Mouse (Mus musculus) cerebellum, adult 2 months (tissue): ENCODE measurements around the gene Sult1a1. TPM values are rescaled to one million over a fixed set of nuclear protein-coding genes. Genes with fewer than 3 reads are reported as not detected.

Source experiments
- DNase-seq, 2 experiments: peaks; one replicate each; pipeline ENCODE4 v3.0.0; 2021
- H3K27ac ChIP-seq: fragments of 200-500 bp; 2 replicates; pipeline ENCODE4 v1.5.1; 2012; ENCODE audit warnings: low read length, control low read depth, inconsistent platforms; ENCODE audit not compliant: insufficient read depth
- H3K27me3 ChIP-seq: fragments of 200-500 bp; 2 replicates; pipeline ENCODE4 v1.6.1; 2012; ENCODE audit warnings: inconsistent platforms, mild to moderate bottlenecking, low read length, moderate library complexity; ENCODE audit not compliant: control insufficient read depth, insufficient read depth
- H3K4me1 ChIP-seq: fragments of 200-500 bp; 2 replicates; pipeline ENCODE4 v1.6.1; 2011; ENCODE audit warnings: low read length; ENCODE audit not compliant: control insufficient read depth, insufficient read depth
- H3K4me3 ChIP-seq: fragments of 200-500 bp; replicated peaks from 2 replicates; pipeline ENCODE3; 2011; ENCODE audit warnings: mild to moderate bottlenecking, low read depth, low read length, control low read depth; ENCODE audit not compliant: insufficient read depth
- CTCF ChIP-seq: fragments of 200-500 bp; IDR thresholded peaks from 2 replicates; pipeline ENCODE4 v1.5.1; 2011; ENCODE audit warnings: low read depth, mild to moderate bottlenecking, control low read depth, low read length, moderate library complexity, borderline replicate concordance; ENCODE audit not compliant: insufficient read depth
- POLR2A ChIP-seq: fragments of 200-500 bp; IDR thresholded peaks from 2 replicates; pipeline ENCODE4 v1.6.1; 2011; ENCODE audit warnings: low read length, control low read depth, borderline replicate concordance; ENCODE audit not compliant: insufficient read depth
- WGBS: fragments of 180-500 bp; shearing (Covaris S2); methylation state at CpG from one replicate; pipeline ENCODE4 v1.1.7; 2018; 5-methylcytosine and 5-hydroxymethylcytosine counted together
- polyA plus RNA-seq: library from polyadenylated mRNA; depleted of rRNA; stranded (reverse); fragments of >200 nt; gene quantifications from 2 replicates; pipeline ENCODE4 v1.2.3, GENCODE M21; 2012; rRNA removed

The Sult1a1 gene
- polyA plus RNA-seq, 1 experiment: 6.4 TPM

DNA sequence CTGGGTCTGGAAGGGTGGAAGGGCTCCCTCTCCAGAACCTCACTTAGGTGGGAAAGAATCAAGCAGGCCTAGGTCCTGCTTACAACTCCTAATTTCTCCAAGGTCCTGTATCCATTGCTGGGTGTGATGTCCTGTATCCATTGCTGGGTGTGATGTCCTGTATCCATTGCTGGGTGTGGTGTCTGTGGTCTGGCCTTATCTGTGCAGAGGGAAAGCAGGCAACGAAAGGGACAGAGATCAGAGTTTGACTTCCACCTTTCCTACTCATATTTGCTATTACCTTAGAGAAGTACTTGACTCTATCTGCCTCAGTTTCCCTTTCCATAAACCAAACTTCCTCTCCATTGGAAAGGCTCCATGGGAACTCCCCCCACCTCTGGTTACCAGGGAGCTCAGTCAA is 52.9 kb downstream of the Sult1a1 start:
- DNase-seq: no peak
- H3K4me1 ChIP-seq: peaks cover 4% of the 10 kb centered on the region; the same call in 1 of the 2 replicates
- H3K27ac ChIP-seq: no peak overlapping the region
- TF ChIP-seq CTCF (no peak), POLR2A (no peak)
- H3K27me3 ChIP-seq: no peaks in the 10 kb centered on the region
- 88% methylated on average over 1 of the region's 1 CpGs for WGBS
- H3K4me3 ChIP-seq: no peak overlapping the region

Other genes with a start within 250 kb of the Sult1a1 start
- gene Rabep2, start 247.7 kb downstream of the Sult1a1 start, polyA plus RNA-seq: 22.2 and 24.0 TPM in 2 replicates
- gene Atp2a1, start 213.3 kb downstream of the Sult1a1 start, polyA plus RNA-seq: 0.38 and 0.46 TPM in 2 replicates
- gene Sh2b1, start 201.0 kb downstream of the Sult1a1 start, polyA plus RNA-seq: 69.0 and 69.5 TPM in 2 replicates
- 123 and 124 TPM in 2 replicates for gene Tufm, start 189.1 kb downstream of the Sult1a1 start, polyA plus RNA-seq
- gene Atxn2l, start 173.0 kb downstream of the Sult1a1 start, polyA plus RNA-seq: 139 and 154 TPM in 2 replicates
- gene Eif3c, start 110.0 kb downstream of the Sult1a1 start, polyA plus RNA-seq: 115 and 116 TPM in 2 replicates
- 0.87 and 0.98 TPM in 2 replicates for gene Apobr, start 91.5 kb downstream of the Sult1a1 start, polyA plus RNA-seq
- gene Cln3, start 90.6 kb downstream of the Sult1a1 start, polyA plus RNA-seq: 38.1 and 44.2 TPM in 2 replicates
- not detected in 2 replicates for gene Il27, start 81.5 kb downstream of the Sult1a1 start, polyA plus RNA-seq
- gene Nupr1, start 45.6 kb downstream of the Sult1a1 start, polyA plus RNA-seq: 9.3 and 10.6 TPM in 2 replicates
- 45.4 and 45.5 TPM in 2 replicates for gene Sgf29, start 27.1 kb downstream of the Sult1a1 start, polyA plus RNA-seq
- gene Bola2, start 19.0 kb upstream of the Sult1a1 start, polyA plus RNA-seq: 51.0 and 61.6 TPM in 2 replicates
- gene Slx1b, start 19.4 kb upstream of the Sult1a1 start, polyA plus RNA-seq: 39.6 and 40.3 TPM in 2 replicates
- gene Coro1a, start 31.4 kb upstream of the Sult1a1 start, polyA plus RNA-seq: 110 and 126 TPM in 2 replicates
- gene Mapk3, start 83.2 kb upstream of the Sult1a1 start, polyA plus RNA-seq: 212 and 229 TPM in 2 replicates
- gene Gdpd3, start 89.9 kb upstream of the Sult1a1 start, polyA plus RNA-seq: 6.0 and 8.0 TPM in 2 replicates
- 628 and 636 TPM in 2 replicates for gene Ypel3, start 100.5 kb upstream of the Sult1a1 start, polyA plus RNA-seq
- 2.2 TPM in 2 replicates for gene Tbx6, start 105.1 kb upstream of the Sult1a1 start, polyA plus RNA-seq
- 110 and 119 TPM in 2 replicates for gene Ppp4c, start 116.1 kb upstream of the Sult1a1 start, polyA plus RNA-seq
- 193 and 196 TPM in 2 replicates for gene Fam57b, start 121.2 kb upstream of the Sult1a1 start, polyA plus RNA-seq
- not detected in 2 replicates for gene 4930451I11Rik, start 155.2 kb upstream of the Sult1a1 start, polyA plus RNA-seq
- 9.7 and 12.1 TPM in 2 replicates for gene Doc2a, start 171.0 kb upstream of the Sult1a1 start, polyA plus RNA-seq
- gene Hirip3, start 185.5 kb upstream of the Sult1a1 start, polyA plus RNA-seq: 60.9 and 63.1 TPM in 2 replicates
- gene Ino80e, start 185.9 kb upstream of the Sult1a1 start, polyA plus RNA-seq: 67.3 and 67.6 TPM in 2 replicates
- gene Taok2, start 208.3 kb upstream of the Sult1a1 start, polyA plus RNA-seq: 107 and 108 TPM in 2 replicates
- 29.8 and 37.5 TPM in 2 replicates for gene Tmem219, start 246.5 kb upstream of the Sult1a1 start, polyA plus RNA-seq